Mouse (Mus musculus) embryo, embryonic 11.5 days (tissue): Measurements from ENCODE around the gene Gga1.
"Not testable (repeated sequence)": the region's sequence is repeated elsewhere in the genome, so short reads cannot be mapped to it uniquely, and the experiment has no call there.

Experiments
- DNase-seq: peaks from one replicate; pipeline ENCODE4 v3.0.0-alpha.2; 2012; ENCODE audit warnings: low read depth, low spot score

Gene Gga1

DNA sequence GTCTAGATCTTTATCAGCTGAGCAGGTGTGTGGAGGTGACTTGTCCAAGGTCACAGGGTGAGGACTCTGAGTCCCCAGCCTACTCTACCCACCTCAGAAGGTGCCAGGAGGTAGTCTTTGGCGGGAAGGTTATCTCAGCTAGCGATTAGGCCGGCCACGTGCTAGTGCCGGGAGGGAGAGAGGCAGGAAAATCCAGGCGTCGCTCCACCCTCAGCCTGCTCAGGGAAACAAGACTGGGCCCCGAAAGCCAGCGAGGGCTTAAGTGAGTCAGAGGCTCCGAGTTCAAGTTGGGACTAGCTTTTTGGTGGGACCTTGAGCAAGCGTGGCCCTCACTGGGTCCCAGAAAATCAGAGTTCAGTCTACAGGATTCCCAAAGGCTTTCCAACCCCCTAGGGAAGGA lies 31.7 kb upstream of the Gga1 start:
- no peak for DNase-seq

DNA sequence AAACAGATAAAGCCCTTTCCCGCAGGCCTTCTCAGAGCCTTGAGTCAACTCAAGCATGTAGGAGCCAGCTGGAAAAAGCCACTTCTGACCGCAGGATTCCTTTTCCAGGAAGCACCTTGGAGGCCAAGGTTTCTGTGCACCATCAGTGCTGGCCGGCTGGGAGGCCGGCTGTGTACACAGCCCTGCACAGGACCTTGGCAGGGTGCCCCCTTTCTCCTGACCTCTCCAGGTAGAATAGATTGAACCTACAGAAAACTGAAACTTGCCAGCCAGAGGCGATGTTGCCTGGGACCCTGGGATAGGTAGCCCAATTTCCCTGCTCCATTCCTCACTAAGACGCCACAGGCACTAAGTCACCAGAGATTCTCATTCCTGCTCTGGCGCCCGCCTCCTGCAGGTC lies 31.1 kb upstream of the Gga1 start:
- DNase-seq = no peak

DNA sequence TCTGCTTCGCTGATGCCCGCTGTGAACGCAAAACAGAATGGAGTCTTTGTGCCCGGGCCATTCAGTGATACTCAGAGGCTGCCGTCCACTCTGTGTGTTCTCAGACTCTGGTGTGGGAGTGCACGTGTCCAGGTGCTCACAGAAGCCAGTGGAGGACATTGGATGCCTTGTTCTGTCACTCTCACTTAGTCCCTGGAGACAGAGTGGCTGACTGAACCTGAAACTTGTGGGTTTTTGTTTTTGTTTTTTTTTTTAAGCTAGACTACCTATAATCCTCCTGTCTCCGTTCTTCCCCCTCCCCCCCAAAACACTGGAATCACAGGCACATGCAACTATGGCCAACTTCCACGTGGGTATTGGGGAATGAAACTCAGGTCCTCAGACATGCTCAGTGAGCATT lies 30.6 kb upstream of the Gga1 start:
- no peak for DNase-seq

DNA sequence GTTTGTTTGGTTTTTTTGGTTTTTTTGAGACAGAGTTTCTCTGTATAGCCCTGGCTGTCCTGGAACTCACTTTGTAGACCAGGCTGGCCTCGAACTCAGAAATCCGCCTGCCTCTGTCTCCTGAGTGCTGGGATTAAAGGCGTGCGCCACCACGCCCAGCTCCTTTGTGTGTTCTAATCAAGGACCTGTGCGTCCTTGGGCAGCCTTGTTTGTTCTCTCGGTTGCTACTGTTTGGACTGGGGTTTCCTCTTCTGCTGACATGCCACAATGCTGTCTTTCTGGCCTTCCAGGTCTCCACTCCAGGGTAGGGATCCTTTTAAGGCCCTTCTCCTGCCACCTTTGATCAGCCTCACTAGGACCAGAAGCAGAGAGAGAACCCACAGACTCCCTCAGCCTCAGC lies 30.2 kb upstream of the Gga1 start:
- DNase-seq = not testable (repeated sequence)

DNA sequence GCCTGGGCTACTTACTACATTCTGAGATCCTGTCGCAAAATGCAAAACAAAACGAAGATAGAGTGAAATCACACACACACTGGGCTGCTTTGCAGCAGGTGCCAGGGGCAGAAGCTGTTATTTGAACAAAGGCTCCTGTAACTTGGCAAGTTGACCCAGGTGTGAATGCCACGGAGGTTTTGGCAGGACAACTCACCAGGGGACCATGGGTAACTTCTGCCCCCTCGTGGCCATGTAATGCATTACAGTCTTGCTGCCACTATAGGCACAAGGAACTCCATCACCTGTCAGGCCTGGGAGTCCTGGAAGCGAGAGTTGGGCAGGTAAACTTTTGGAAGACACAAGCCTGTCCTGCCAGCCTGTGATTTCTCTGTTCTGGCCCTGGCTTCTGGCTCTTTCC lies 28.5 kb upstream of the Gga1 start:
- DNase-seq = no peak

DNA sequence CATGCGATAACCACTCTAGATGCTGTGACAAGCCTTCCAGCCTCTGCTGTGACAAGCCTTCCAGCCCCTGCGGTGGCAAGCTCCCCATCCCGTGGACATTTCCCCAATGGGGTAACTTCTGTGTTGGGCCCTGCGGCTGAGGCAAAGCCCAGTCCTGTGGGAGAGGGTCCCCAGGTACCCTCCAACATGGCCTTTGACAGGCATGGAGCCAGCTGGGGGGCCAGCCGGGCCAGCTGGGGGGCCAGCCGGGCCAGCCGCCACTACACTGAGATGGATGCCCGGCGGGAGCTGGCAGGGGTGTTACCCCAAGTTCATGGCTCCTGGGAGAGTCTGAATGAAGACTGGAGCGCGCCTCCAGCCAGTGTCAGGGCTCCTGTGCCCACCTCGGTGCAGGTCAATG lies 27.5 kb upstream of the Gga1 start:
- no peak for DNase-seq

DNA sequence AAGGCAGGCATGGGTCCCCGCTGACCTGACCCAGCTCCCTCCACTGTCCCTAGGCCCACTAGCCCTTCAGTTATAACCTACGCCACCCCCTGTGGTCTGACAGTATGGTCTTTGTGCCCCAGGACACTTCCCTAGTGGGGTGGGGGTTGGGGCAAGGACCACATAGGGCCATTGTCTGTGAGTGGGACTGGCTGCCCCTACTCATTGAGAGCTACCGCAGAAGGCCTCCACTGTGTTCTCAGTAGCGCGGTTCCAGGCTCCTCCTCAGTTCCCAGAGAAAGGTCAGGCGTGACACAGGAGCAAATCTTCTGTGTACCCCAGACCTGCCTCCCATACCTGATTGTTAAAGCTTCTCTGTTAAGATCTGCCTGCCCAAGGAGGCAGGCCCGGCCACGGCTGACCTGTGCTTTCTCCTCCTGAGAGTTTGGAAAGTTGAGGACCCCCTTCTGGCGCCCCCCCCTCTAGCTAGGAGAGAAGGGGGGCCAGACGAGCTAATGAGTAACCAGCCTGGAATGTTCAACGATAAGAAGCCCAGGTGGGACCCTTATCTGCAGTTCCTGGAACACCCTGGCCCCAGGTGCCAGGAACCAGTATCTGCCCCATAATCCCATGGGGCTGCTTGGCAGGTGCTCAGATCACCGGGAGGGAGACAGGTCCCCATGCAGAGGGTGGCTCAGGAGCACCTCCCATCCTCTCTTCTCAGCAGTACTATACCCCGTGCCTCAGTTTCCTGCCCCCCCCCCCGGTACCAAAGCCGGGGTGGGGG lies 26.7 kb upstream of the Gga1 start:
- DNase-seq = no peak

DNA sequence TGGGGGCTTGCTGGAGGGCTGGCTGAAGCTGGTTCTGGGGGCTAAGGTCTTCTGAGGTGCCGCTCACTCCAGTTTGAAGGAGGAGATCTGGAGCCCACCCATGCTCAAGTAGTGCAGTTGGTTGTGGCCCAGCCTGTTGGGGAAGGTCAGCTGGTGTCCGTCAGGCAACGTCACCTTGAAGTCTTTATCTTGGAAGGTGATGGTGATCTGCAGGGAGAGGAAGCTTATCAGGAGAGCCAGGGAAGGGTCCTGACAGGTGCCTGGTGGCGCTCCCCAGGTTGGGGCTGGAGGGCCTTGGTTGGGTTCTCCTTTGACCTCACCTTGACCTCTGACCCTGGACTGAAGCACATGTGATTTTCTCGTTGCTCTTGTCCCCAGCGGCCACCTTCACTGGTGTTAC lies 26.0 kb upstream of the Gga1 start:
- no peak for DNase-seq

DNA sequence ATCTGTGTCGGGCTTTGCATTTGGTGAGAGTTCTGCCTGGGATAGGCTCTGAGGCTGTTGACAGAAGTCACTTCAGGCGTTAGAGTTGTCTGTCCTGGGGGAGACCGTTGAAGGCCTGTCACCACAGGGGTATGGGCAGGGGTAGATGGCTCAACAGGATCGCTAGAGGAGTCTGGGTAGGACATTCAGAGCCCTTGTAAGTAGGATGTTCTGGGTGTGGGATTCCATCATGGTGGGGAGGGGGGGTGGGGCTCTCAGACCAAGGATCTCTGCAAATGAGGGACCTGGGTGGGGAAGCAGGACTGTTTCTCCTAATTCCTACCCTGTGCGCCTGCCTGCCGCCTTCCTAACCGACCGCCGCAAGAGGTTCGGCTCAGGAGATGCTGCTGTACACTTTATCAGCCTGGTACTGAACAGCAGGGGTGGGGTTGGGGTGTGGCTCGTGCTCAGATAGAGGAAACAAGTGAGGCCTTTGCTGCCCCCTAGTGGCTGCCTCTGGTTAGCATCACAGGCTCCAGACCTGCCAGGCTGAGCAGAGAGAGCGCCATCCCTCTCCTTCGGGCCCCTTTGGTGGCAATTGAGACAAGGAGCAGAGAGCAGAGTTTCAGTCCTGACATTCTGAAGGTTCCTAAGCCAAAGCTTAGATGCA lies 25.4 kb upstream of the Gga1 start:
- peak; percentile 81 for DNase-seq

DNA sequence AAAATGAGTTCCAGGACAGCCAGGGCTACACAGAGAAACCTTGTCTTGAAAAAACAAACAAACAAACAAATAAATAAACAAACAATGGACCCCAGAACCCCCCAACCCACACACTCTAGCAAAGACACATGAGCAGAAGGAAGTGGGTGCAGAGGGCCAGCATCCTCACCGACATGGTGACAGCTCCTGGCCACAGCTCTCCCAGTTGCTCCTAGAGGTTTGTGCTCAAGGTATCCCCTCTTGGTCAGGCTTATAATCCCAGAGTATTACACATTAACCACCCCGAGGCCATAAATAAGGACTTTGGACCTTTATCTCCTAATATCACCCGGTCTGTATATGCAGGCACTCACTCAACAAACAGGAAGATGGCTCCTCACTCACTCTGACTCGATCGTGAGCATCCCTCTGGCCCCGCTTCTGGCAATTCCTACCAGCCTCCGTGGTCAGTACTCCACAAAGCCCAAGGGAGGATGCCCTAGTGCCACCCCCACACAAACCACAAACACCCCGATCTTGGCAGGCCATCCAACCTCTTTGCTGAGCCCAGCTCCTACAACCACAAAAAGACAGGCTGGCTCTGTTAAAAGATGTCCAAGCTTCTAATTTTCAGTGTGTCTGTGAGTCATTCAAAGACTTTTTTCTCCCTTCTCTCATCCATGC lies 21.6 kb upstream of the Gga1 start, which contains the start of gene Lgals2:
TSS of gene Lgals2 (minus strand) at position 227 of the 663 bp plus-strand sequence.
- no peak for DNase-seq

DNA sequence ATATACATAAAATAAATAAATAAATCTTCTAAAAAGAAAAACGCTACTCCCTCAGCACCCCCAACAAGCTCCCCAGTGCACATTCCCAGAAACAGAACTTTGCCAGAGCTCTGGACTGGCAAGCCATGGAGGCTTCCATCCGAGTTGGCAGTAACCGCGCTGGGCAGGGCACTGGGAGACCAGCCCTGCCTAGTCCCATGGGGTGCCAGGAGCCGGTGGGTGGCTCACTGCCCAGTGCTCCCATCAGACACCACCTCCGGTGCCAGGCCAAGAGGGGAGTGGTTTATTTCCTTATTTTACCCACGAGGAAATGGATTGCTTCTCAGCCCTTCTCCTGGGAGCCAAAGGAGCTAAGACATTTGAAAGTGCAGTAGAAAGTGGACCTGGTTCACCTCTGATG lies 20.0 kb upstream of the Gga1 start:
- no peak for DNase-seq

DNA sequence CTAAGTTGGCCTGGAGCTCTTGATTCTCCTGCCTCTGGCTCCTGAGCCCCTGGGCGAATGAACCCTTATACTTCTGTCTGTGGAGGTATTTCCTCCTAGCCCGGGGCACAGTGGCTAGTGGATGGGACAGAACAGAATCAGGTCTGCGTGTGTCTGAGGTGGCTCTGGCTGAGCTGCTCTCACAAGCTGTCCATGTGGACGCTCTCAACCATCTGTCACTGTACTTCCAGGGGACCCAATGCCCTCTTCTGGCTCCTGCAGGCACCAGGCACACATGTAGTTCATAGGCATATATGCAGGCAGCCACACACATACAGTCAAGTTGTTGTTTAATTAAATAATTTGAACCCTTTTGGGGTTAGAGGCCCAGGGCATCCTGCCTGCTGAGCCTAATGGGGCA lies 17.7 kb upstream of the Gga1 start:
- DNase-seq = no peak

DNA sequence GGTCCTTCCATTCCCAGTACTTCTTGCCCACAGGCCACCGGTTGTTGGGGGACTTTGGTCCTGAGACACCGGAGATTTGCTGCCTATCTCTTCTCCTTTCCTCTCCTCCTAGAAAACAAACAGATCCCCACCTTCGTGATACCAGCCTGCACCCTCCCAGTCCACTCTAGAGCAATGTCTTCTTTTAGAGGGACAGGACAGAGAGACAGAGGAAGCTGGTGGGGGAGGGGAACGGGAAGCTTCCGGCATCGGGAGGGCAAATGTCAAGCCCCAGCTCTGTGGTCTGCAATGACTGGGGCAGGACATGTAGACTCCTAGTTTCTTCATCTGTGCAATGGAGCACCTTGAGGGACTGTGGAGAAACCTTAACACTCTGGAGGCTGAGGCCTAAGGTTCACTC lies 17.3 kb upstream of the Gga1 start:
- no peak for DNase-seq

DNA sequence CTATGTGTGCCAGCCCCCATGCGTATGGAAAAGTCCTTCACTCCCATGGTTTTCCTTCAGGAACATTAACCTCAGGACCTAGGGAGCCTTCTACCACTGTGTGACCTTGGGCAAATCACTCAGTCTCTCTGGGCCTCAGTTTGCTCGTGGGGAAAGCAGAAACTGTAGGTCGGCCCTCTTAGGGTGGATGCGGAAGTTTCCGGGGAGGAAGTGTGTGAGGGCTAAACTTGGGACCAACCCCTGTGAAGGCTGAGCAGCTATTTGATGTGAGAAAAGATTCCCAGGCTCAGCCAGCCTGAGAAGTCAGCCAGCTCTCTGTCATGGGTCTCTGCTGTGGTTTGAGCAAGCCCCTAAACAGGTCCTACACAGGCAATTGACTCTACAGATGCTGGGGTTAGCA lies 14.7 kb upstream of the Gga1 start:
- DNase-seq = no peak

DNA sequence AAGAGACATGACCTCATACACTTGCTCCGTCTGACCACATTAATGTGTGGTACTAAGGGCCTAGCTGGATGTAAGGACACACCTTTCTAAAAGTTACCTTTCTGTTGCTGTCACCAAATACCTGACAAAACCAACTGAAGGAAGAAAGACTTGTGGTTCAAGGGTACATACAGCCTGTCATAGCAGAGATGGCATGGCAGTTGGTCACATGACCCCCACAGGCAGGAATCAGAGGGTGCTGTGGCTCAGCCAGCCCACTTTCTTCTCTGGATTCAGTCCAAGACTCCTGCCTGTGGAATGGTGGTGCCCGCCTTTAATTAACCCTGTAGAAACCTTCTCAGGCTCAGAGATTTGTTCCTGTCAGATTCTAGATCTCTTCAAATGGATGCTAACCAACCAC lies 13.8 kb upstream of the Gga1 start:
- no peak for DNase-seq

DNA sequence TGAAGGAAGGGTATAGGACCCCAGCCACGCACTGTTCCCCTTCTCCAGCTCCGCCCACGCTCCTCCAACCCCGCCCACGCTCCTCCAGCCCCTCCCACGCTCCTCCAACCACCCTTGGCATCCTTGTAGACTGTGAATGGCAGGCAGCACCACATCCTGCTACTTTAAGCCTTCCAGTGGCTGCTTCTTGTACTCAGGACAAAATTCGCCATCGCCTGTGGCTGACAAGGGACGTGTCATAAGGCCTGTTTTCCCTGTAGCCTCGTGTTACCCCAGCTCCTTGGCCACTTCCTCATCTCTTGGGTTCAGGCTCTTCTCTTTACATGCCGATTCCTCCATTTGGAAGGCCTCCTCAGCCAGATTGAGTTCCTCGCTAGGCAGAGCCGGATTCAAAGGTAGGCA lies 13.1 kb upstream of the Gga1 start:
- DNase-seq = no peak

DNA sequence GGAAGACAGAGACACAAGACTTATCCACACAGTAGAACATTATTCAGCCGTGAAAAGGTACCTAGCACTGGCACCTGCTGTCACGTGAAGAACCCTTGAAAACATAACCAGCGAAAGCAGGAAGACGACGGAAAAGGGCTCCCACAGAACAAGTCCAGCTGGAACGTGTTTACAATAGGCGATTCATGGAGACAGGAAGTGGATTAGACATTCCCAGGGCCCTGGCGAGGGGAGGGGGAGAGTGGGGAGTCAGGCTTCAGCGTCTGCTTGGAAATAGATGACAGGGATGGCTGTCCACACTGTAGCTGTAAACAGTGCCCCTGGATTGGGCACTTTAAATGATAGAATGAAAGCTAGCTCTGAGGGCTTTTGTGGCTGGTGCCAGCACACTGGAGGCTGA lies 8.6 kb upstream of the Gga1 start:
- no peak for DNase-seq

DNA sequence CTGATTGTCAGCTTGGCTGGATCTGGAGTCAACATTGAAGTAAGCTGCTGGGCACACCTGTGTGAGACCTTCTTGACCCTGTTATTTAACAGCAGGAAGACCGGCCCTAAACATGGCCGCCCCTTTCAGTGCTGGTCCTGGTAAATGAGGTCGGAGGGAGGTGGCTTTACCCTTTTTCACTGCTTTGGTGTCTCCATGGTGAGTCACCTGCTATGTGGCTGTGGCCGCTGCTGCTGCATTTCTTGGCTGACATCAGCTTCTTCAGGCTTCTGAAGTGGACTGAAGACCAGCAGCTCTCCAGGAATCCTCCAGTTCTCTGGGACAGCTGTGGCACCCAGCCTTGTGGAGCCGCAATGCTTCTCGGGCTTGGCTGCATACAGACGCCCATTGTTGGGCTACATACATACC lies 8.2 kb upstream of the Gga1 start:
- DNase-seq = no peak

DNA sequence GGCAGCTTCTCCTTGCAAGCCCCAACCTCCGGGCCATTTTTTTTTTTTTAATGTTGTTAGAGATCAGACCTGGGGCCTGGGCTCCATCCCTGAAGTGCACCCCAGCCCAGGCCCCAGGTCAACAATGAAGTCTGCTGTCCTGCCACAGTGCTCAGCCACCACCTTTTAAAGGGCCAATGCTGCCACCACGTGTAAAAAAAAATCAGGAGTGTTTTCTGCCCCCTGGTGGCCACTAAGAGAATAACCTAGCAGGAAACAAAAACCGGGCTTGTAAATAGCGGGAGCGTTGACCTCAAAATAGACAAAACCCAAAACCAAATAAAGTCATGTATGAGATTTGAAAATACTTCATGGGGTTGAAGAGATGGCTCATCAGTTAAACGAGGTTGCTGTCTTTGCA lies 7.2 kb upstream of the Gga1 start:
- DNase-seq = peak; percentile 40

DNA sequence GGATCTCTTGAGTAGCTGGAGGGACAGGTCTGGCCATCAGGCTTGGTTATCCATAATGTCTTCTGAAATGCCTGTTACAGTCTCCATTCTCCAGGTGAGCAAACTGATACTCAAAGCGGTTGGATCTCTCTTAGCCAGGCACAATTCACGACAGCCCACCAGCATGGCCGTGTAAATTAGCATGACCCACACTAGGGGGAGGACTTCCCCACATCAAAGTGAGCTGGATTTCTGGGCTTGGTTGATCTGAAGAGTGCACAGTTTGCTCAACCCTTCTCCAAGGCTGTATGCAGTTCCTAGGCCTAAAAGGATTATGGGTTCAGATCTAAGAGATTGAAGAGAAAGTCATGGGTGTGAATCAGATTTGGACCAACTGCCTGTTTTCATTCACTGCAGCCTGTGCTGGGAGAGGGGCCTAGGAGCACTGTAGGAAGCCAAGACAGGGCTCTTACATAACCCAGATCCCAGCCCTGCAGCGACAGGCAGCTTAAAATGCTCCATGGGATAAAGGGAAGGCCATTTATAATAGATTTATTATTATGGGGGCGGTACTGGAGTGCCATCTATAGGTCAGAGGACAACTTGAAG lies 4.9 kb upstream of the Gga1 start:
- DNase-seq = no peak

DNA sequence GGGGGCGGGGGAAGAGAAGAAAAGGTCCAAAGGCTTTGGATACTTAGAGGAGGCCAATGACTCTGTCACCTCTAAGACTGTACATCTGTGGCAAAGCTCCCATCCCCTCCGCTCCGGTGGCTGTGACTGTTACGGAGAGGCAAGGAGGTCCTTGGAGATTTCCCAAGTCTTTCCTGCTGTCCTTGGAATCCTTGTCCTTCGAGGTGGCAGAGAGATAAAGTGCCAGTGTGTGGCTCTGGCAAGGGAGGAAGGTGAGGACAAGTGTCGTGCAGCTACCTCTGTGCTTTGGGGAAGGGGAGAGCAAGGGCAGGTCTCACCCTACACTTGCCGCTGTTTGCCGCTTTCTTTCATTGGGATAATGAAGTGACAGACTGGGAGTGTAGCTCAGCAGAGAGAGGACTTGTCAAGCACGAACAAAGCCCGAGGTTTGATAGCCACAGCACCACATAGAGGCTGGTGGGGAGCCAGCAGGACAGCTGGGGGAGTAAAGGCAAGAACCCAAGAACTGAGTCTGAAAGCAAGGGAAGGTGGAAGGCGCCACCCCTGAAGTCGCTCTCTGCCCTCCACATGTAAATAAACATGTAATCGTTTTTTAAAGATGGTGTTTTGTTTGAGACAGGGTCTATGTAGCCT lies 3.1 kb upstream of the Gga1 start:
- DNase-seq = no peak

DNA sequence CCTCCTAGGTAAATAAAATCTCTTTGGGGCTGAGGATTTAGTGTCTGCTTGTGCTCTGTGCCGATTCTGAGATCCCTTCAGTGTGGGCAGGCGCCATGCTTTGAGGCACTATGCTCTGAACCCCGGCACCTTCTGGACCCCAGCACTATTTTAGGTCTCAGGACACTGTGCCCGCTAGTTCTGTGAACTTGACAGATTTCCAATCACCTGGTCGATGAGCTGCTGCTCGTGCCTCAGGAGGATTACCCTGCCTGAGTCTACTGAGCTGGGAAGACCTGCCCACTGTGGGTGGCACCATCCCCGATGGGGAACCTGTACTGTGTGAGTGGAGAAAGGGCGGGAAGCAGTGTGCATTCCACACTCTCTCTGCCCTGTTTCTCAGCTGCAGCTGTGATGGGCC lies 2.0 kb upstream of the Gga1 start:
- no peak for DNase-seq
